Mouse (Mus musculus) spleen, adult 18-20 months (tissue): ENCODE measurements around the gene Atp13a2.

Source experiments
- DNase-seq, 2 experiments: peaks; one replicate each; pipeline ENCODE4 v3.0.0; 2022; ENCODE audit warnings: mixed read lengths in 2 of 2

The Atp13a2 gene

GRCm38 (mm10) chr4:140986711-140987395, at the start of gene Atp13a2:
Gene Atp13a2, plus strand, starts transcription at chr4:140986873.
- peak; percentile 80 to 94 for DNase-seq

GRCm38 (mm10) chr4:140944356-140944755, 42.3 kb upstream of the Atp13a2 start:
- peak; percentile 67 to 76 for DNase-seq

- DNase-seq = peak; percentile 69 to 71
Observed at GRCm38 (mm10) chr4:140944961-140945442, 41.7 kb upstream of the Atp13a2 start.

- DNase-seq = no peak
Observed at GRCm38 (mm10) chr4:140945571-140945970, 41.1 kb upstream of the Atp13a2 start.

GRCm38 (mm10) chr4:140946048-140946447, 40.6 kb upstream of the Atp13a2 start:
- DNase-seq = no peak

- no peak for DNase-seq
Observed at GRCm38 (mm10) chr4:140946580-140947205, 40.0 kb upstream of the Atp13a2 start.

- no peak for DNase-seq
Observed at GRCm38 (mm10) chr4:140947487-140948440, 38.9 kb upstream of the Atp13a2 start.

GRCm38 (mm10) chr4:140948481-140948880, 38.2 kb upstream of the Atp13a2 start:
- peak in 1 of 2 experiments; percentile 43 for DNase-seq

GRCm38 (mm10) chr4:140949052-140949451, 37.6 kb upstream of the Atp13a2 start:
- peak; percentile 38 to 56 for DNase-seq

GRCm38 (mm10) chr4:140949616-140950015, 37.1 kb upstream of the Atp13a2 start:
- DNase-seq = no peak

- DNase-seq = no peak
Observed at GRCm38 (mm10) chr4:140950574-140950973, 36.1 kb upstream of the Atp13a2 start.

- DNase-seq = peak; percentile 51 to 52
Observed at GRCm38 (mm10) chr4:140951861-140952641, 34.6 kb upstream of the Atp13a2 start.

- DNase-seq = no peak
Observed at GRCm38 (mm10) chr4:140957131-140957702, 29.5 kb upstream of the Atp13a2 start.

GRCm38 (mm10) chr4:140957725-140958124, 28.9 kb upstream of the Atp13a2 start:
- peak; percentile 62 to 85 for DNase-seq

GRCm38 (mm10) chr4:140958319-140958718, 28.4 kb upstream of the Atp13a2 start:
- no peak for DNase-seq

GRCm38 (mm10) chr4:140959128-140959679, 27.5 kb upstream of the Atp13a2 start:
- no peak for DNase-seq

GRCm38 (mm10) chr4:140959715-140960479, 26.8 kb upstream of the Atp13a2 start:
- no peak for DNase-seq

- peak; percentile 87 to 94 for DNase-seq
Observed at GRCm38 (mm10) chr4:140960781-140961466, 25.7 kb upstream of the Atp13a2 start, which contains the start of gene Sdhb. Gene Sdhb, plus strand, starts transcription at chr4:140961203.

- no peak for DNase-seq
Observed at GRCm38 (mm10) chr4:140961467-140962206, 25.0 kb upstream of the Atp13a2 start.
